20 mouse cellular contexts compared by ENCODE assay signal in the genomic region with DNA sequence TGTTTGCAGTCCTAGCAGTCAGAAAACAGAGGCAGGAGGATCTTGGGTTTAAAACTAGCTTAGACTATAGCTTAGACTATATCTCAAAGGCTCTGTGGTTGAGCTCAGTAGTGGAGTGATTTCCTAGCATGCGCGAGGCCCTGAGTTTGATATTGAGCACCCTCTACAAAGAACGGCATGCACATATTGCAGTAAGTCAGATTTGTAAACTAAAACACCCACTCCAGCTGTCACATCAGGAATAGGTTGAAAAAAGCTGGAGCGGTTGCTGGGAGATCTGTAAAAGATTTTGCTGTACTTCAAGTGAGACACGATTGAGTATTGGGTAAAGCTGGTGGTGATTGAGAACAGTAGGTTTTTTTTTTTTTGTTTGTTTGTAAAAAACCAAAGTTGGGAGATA. TPM values are rescaled to one million over a fixed set of nuclear protein-coding genes. Genes with fewer than 3 reads are reported as not detected.
A peak's percentile ranks its signal among the peaks of the same experiment; 100 is the strongest.
DNase-seq lines count a peak whose midpoint lies in the region; TF ChIP-seq lines count a peak whose summit lies in the region.
"Had no signal": no experiment of that assay in that cellular context is flagged by ENCODE, and none has a peak within 500 bp of the region (broad histone marks: within the 10 kb centered on the region; RNA-seq: fewer than 3 reads in every experiment).

No protein-coding gene starts in this region.

- H3K4me3 ChIP-seq in left cerebral cortex, adult 2 months = no peak overlapping the region; the same call in 1 of the 2 replicates
- H3K4me3 ChIP-seq: forebrain, embryonic 10.5 days; forebrain, embryonic 13.5 days; gastrocnemius, adult 2 months; hindbrain, embryonic 12.5 days; hindbrain, embryonic 15.5 days had no signal

- DNase-seq in layer of hippocampus, adult 11-12 months (ENCODE audit: low spot score) = peak; percentile 28
- DNase-seq in layer of hippocampus, postnatal 25 days (ENCODE audit: extremely low spot score in 1 of 2, low spot score in 1 of 2) = no peak
- DNase-seq in left cerebral cortex, adult 2 months (ENCODE audit: extremely low spot score in 1 of 2, low spot score in 2 of 2) = peak in 1 of 2 experiments; percentile 17
- DNase-seq in left cerebral cortex, postnatal 4 days = no peak
- DNase-seq in brain, adult 2 months (ENCODE audit: low read depth, low spot score) = peak; percentile 72
- peak; percentile 65 for DNase-seq in telencephalon, adult 2 months (ENCODE audit: low read depth, low spot score)
- DNase-seq: adrenal gland, adult 2 months; adrenal gland, postnatal 14 days; cerebellum, adult 11-12 months; cerebellum, adult 8-10 months; cerebellum, postnatal 10 days; gastrocnemius, adult 2 months; gastrocnemius, postnatal 14 days; heart, adult 11 months had no signal

- TF ChIP-seq CTCF in left cerebral cortex, adult 2 months (IDR thresholded peaks at IDR 0.05) = no peak

- intact Hi-C loops in left cerebral cortex, adult 2 months (cut with DNase I) = loop anchor here (5.0 kb wide), 2 partner anchors 53 to 337 kb away; partner anchors contain the start of gene Lysmd2
- intact Hi-C loops in left cerebral cortex, postnatal 4 days (cut with DNase I) = no loop called here

- H3K27ac ChIP-seq in left cerebral cortex, adult 2 months = peak overlapping the region; percentile 0; the same call in 1 of the 2 replicates
- H3K27ac ChIP-seq: forebrain, embryonic 10.5 days; forebrain, embryonic 13.5 days; gastrocnemius, adult 2 months; hindbrain, embryonic 12.5 days; hindbrain, embryonic 15.5 days had no signal

RNA-seq across cellular contexts. Expression of gene Scg3, which starts 3.2 kb away (rescaled TPM):
- total RNA-seq in layer of hippocampus, postnatal 25 days (2021) = 100 to 1,000 TPM; 306 to 314 TPM
- total RNA-seq in left cerebral cortex, adult 2 months (2021) = 100 to 1,000 TPM; 268 to 282 TPM
- total RNA-seq in left cerebral cortex, postnatal 4 days (2021) = 100 to 1,000 TPM; 183 to 193 TPM
- total RNA-seq: hematopoietic stem cell, adult 5-6 weeks; MEL had no signal

RNA-seq across cellular contexts. Expression of gene Lysmd2, which starts 55.1 kb away (rescaled TPM):
- 10 to 100 TPM; 58.2 to 67.7 TPM for total RNA-seq in layer of hippocampus, postnatal 25 days (2021)
- total RNA-seq in left cerebral cortex, adult 2 months (2021) = 10 to 100 TPM; 61.4 to 69.1 TPM
- total RNA-seq in left cerebral cortex, postnatal 4 days (2021) = 10 to 100 TPM; 24.4 to 26.5 TPM
- total RNA-seq: MEL had no signal

Comparison
In these comparisons a context has a peak if more than half of its experiments do, and no peak if none do; other contexts are left out.
1. DNase-seq: peak in layer of hippocampus, adult 11-12 months (single experiment), brain, adult 2 months (single experiment) and telencephalon, adult 2 months (single experiment); none in layer of hippocampus, postnatal 25 days (0 of 2) and left cerebral cortex, postnatal 4 days (single experiment).